Mouse (Mus musculus) testis, adult 2 months (tissue): Measurements from ENCODE around the gene Adnp.

Experiments
- CTCF ChIP-seq: fragments of 200-500 bp; IDR thresholded peaks from 2 replicates; pipeline ENCODE4 v1.5.1; 2012; ENCODE audit warnings: low read depth, mild to moderate bottlenecking, inconsistent platforms, low read length, moderate library complexity; ENCODE audit not compliant: control insufficient read depth, insufficient read depth, insufficient replicate concordance
- POLR2A ChIP-seq: fragments of 200-500 bp; IDR thresholded peaks from 2 replicates; pipeline ENCODE4 v1.6.1; 2012; ENCODE audit warnings: low read depth, mild to moderate bottlenecking, inconsistent platforms, low read length, moderate library complexity; ENCODE audit not compliant: control insufficient read depth

DNA sequence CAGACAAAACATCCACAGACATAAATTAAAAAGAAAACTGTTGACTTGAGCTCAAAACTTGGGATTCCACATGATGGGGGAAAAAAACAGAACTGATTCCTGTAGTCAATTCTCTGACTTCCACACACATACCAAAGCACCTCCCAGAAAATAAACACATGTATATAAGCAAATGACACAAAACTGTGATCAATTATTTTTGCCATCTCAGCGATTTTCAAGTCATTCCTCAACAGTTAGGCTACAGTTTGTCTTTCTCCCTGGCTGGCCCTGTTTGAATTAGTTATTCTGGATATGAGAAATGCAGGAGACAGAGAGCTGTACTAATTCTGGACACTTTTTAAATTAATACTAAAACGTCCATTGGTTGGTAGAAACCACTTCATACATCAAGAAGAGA, 13.2 kb downstream of the Adnp start:
- TF ChIP-seq CTCF (no peak), POLR2A (no peak)
